20 mouse cellular contexts compared by ENCODE assay signal in the genomic region with DNA sequence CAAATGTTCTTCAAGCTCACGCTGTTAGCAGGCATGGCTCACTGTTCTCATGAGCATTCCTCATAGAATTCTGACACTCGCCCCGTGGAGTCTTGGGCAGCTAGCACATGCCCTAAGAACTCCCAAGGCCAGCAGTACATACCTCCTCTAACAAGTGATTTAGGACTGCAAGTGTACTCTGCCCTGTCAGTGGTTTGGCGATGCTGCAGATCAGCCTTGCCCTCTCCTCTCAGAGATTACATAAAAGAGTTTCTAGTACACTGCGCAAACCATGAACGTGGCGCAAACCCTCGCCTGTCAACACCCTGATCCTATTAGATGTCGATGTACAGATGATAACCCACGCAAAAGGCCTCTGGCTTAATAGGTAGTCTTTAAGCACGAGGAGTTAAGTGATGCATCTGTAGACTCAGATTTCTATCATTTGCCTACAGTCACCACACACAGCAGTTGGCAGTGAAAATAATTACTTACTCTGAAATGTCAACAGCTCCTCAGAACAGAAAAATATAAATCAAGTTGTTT. TPM values are rescaled to one million over a fixed set of nuclear protein-coding genes. Genes with fewer than 3 reads are reported as not detected.
A peak's percentile ranks its signal among the peaks of the same experiment; 100 is the strongest.
DNase-seq lines count a peak whose midpoint lies in the region; ATAC-seq lines count a peak whose summit lies in the region.
"Had no signal": no experiment of that assay in that cellular context is flagged by ENCODE, and none has a peak within 500 bp of the region (broad histone marks: within the 10 kb centered on the region; RNA-seq: fewer than 3 reads in every experiment).

No protein-coding gene starts in this region.

- DNase-seq in adrenal gland, adult (ENCODE audit: inconsistent age in 2 of 2, low spot score in 1 of 2) = peak; percentile 77 to 79
- no peak for DNase-seq in adrenal gland, adult 18-20 months (ENCODE audit: low spot score in 2 of 2)
- peak; percentile 8 for DNase-seq in gastrocnemius, postnatal 25 days
- no peak for DNase-seq in gastrocnemius, adult 18-20 months (ENCODE audit: low spot score)
- no peak for DNase-seq in neural tube, embryonic 10.5 days (ENCODE audit: extremely low spot score, low spot score)
- DNase-seq in spleen, postnatal 10 days (ENCODE audit: low spot score in 2 of 2) = no peak
- DNase-seq: cerebellum, adult 2 months; gastrocnemius, postnatal 14 days; lung, adult 18-20 months; lung, postnatal 4 days had no signal

- no peak overlapping the region for H3K9ac ChIP-seq in neural tube, embryonic 13.5 days
- H3K9ac ChIP-seq: intestine, embryonic 15.5 days; limb, embryonic 13.5 days; stomach, embryonic 15.5 days had no signal

- H3K27me3 ChIP-seq in neural tube, embryonic 13.5 days = no peaks in the 10 kb centered on the region
- H3K27me3 ChIP-seq: CH12.LX; intestine, embryonic 15.5 days; limb, embryonic 13.5 days; stomach, embryonic 15.5 days had no signal

- peak overlapping the region; percentile 46; the same call in 1 of the 2 replicates for H3K27ac ChIP-seq in neural tube, embryonic 13.5 days (replicated peaks)
- H3K27ac ChIP-seq: intestine, embryonic 15.5 days; stomach, embryonic 15.5 days had no signal

- peaks cover 24% of the 10 kb centered on the region for H3K4me1 ChIP-seq in neural tube, embryonic 13.5 days (replicated peaks)
- H3K4me1 ChIP-seq: intestine, embryonic 15.5 days; stomach, embryonic 15.5 days had no signal

- H3K4me3 ChIP-seq in neural tube, embryonic 13.5 days = no peak overlapping the region
- H3K4me3 ChIP-seq: intestine, embryonic 15.5 days; limb, embryonic 13.5 days; stomach, embryonic 15.5 days had no signal

- 73% methylated on average over 11 of the region's 11 CpGs for WGBS in neural tube, embryonic 13.5 days

- no peak for ATAC-seq in neural tube, embryonic 13.5 days (ENCODE audit: low read depth)
- no peak for ATAC-seq in megakaryocyte-erythroid progenitor cell, adult 5-6 weeks (replicated peaks; ENCODE audit: low FRiP score, low TSS enrichment, poor library complexity, severe bottlenecking)
- ATAC-seq: intestine, embryonic 15.5 days had no signal

- no peaks in the 10 kb centered on the region for H3K9me3 ChIP-seq in neural tube, embryonic 13.5 days
- H3K9me3 ChIP-seq: intestine, embryonic 15.5 days; limb, embryonic 13.5 days; stomach, embryonic 15.5 days had no signal

- H3K4me2 ChIP-seq in neural tube, embryonic 13.5 days = no peak overlapping the region
- H3K4me2 ChIP-seq: intestine, embryonic 15.5 days; limb, embryonic 13.5 days; stomach, embryonic 15.5 days had no signal

- H3K36me3 ChIP-seq in neural tube, embryonic 13.5 days = no peaks in the 10 kb centered on the region
- H3K36me3 ChIP-seq: intestine, embryonic 15.5 days; limb, embryonic 13.5 days; stomach, embryonic 15.5 days had no signal

RNA-seq across cellular contexts. Expression of a gene that starts 11.9 kb away (rescaled TPM):
- under 1 TPM; 0.13 to 0.35 TPM for total RNA-seq in adrenal gland, adult 18-20 months (2021)
- 10 to 100 TPM; 27.1 to 34.6 TPM for total RNA-seq in gastrocnemius, postnatal 25 days (2021)
- 10 to 100 TPM; 25.4 to 26.4 TPM for total RNA-seq in gastrocnemius, adult 18-20 months (2021)
- polyA plus RNA-seq in neural tube, embryonic 13.5 days (2015; fragmentation: Nextera tagmentation; extraction: Ambion mirVana) = 0.23 and 0.24 TPM in 2 replicates
- not detected in 2 replicates for total RNA-seq in megakaryocyte-erythroid progenitor cell, adult 5-6 weeks (2014; fragmentation: Nextera tagmentation)
- not detected in 2 replicates for total RNA-seq in megakaryocyte-erythroid progenitor cell, adult 5-6 weeks (2017)
- total RNA-seq: CH12.LX; common myeloid progenitor, adult 5-6 weeks; layer of hippocampus, adult 8-10 months had no signal
- polyA plus RNA-seq: cerebellum, adult 2 months; intestine, embryonic 15.5 days; small intestine, adult 2 months; thymus, postnatal 0 days had no signal

Comparison
In these comparisons a context has a peak if more than half of its experiments do, and no peak if none do; other contexts are left out.
1. DNase-seq: peak in adrenal gland, adult (2 of 2) and gastrocnemius, postnatal 25 days (single experiment); none in adrenal gland, adult 18-20 months (0 of 2), gastrocnemius, adult 18-20 months (single experiment), neural tube, embryonic 10.5 days (single experiment) and spleen, postnatal 10 days (0 of 2).
2. RNA of a gene that starts 11.9 kb away (total RNA-seq): 27.1 to 34.6 TPM in gastrocnemius, postnatal 25 days and 25.4 to 26.4 TPM in gastrocnemius, adult 18-20 months; 0.13 to 0.35 TPM in adrenal gland, adult 18-20 months and not detected in megakaryocyte-erythroid progenitor cell, adult 5-6 weeks; every median in the first group is over 10 times any median in the second.